Mouse (Mus musculus): ENCODE measurements around the gene Spdl1.

GRCm38 (mm10) chr11:34776054-34776453 is 57.4 kb downstream of the Spdl1 start:
- no peak for TF ChIP-seq POLR2AphosphoS2 (IDR thresholded peaks at IDR 0.05; ENCODE audit: low read length)
- no peak for TF ChIP-seq RAD21 (IDR thresholded peaks at IDR 0.05; ENCODE audit: low read depth, low read length)
- no peak for TF ChIP-seq CTCF (IDR thresholded peaks at IDR 0.05 in 2 of 3, conservative IDR thresholded peaks at IDR 0.05 in 1 of 3; ENCODE audit: control insufficient read depth in 1 of 3, insufficient read depth in 1 of 3, low read depth in 2 of 3, low read length in 3 of 3, poor library complexity in 1 of 3, severe bottlenecking in 1 of 3)
- no peak for TF ChIP-seq NRF1 (IDR thresholded peaks at IDR 0.05; ENCODE audit: insufficient read depth, low read depth, low read length, poor library complexity, severe bottlenecking)
- TF ChIP-seq TAL1 (IDR thresholded peaks at IDR 0.05; ENCODE audit: low read length), result no peak
- no peak for TF ChIP-seq MAFK (IDR thresholded peaks at IDR 0.05; ENCODE audit: borderline replicate concordance, low read depth, low read length)
- TF ChIP-seq MYB (IDR thresholded peaks at IDR 0.05; ENCODE audit: low read depth, low read length), result no peak
- TF ChIP-seq GATA1 (IDR thresholded peaks at IDR 0.05; ENCODE audit: low read depth, low read length), result no peak
- no peak for TF ChIP-seq POLR2A (IDR thresholded peaks at IDR 0.05; ENCODE audit: control insufficient read depth in 1 of 2, insufficient read depth in 1 of 2, low read depth in 1 of 2, low read length in 2 of 2, poor library complexity in 1 of 2)

Measured in MEL (cell line).